Mouse (Mus musculus) mouse embryonic stem cell (cell line): ENCODE results near the gene Kazald1.

Experiments used
- in situ Hi-C, 2 experiments: fragments of 300-500 bp; cut with MboI; formaldehyde crosslinking; loops; 1 replicate in 1 of 2; 3 replicates in 1 of 2; pipeline ENCODE4 v1.14.3; 2019 to 2020; ENCODE audit warnings: low sequenced_read_pairs in 2 of 2, low pct_unique_long_range_greater_than_20kb in 1 of 2, mixed read lengths in 1 of 2; ENCODE audit not compliant: unreplicated experiment in 1 of 2

The Kazald1 gene

GRCm38 (mm10) chr19:45113791-45114460, 38.9 kb downstream of the Kazald1 start:
- in situ Hi-C loops: no loop called here

- in situ Hi-C loops: no loop called here
Observed at GRCm38 (mm10) chr19:45114772-45115171, 39.7 kb downstream of the Kazald1 start.

GRCm38 (mm10) chr19:45116798-45117197, 41.8 kb downstream of the Kazald1 start:
- in situ Hi-C loops: no loop called here
